Mouse (Mus musculus): ENCODE measurements around the gene Psg22.
"Not testable (repeated sequence)": the region's sequence is repeated elsewhere in the genome, so short reads cannot be mapped to it uniquely, and the experiment has no call there.

Psg22 gene

DNA sequence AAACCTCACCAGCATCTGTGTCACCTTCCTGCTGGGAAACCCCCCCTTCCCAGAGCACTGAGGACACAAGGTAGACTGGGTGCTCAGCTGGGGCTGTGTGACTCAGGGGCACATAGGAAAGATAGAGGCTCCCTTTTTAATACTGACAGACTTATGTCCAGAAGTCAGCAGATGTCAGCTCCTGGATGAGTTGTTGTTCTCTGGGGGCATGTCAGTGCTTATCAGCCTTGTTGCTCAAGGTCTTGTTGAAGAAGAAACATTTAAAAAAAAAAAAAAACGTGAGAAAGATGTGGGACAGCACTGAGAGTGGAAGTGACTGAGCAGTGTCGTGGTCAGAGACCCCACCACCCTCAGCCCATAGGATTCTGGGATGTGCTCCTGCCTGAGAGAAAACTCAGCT lies at the start of gene Psg22:
TSS of gene Psg22 (plus strand) at position 301 of the 400 bp plus-strand sequence.
- no peak for DNase-seq

DNA sequence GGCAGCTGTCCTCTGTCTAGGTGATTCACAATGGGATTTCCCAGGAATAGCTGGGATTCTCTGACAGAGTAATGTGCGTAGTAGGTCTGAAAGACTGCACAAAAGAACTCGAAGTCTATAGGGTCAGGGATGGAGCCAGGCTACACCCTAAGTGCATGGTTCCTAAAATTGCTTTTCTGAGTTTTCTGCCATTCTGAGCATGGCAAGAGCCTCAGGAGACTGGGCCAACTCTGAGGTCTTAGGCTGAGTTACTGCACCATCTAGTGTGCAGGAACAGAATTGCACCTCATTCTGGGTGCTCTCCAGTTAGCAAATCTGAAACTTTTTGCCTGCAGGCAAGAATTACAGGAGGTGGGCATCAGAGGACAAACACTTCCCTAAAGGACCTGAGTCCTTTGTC lies 38.1 kb upstream of the Psg22 start:
- DNase-seq, result peak; percentile 24

DNA sequence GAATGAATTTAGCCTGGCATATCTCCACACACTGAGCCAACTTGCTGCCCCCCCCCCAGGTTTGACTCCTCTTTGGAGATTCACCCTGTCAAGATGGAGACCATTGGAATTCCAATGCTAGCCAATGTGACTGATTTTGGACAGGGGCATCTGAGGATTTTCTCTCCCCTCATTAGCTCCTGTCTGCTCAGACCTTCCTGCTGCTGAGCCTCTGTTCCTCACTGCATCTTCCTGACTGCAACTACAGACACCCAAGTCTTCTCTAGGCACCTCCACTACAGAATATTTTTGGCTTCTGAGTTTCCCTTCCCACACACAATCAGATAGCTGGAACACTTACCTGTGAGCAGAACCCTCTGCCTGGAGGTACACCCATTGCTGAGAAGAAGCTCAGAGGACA lies 32.3 kb upstream of the Psg22 start:
- DNase-seq, result no peak

DNA sequence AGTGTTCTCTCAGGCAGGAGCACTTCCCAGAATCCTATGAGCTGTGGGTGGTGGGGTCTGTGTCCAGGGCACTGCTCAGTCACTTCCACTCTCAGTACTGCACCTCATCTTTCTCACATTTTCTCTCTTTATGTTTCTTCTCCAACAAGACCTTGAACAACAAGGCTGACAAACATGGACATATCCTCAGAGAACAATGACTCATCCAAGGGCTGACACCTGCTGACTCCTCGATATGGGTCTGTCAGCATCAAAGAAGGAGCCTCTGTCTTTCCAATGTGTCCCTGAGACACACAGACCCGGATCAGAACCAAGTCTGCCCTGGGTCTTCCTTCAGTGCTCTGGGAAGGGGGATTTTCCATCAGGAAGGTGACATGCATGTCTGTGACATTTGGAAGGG lies 31.8 kb upstream of the Psg22 start, which contains the start of gene Psg20:
TSS of gene Psg20 (minus strand) at position 101 of the 400 bp plus-strand sequence.
- DNase-seq, result no peak

DNA sequence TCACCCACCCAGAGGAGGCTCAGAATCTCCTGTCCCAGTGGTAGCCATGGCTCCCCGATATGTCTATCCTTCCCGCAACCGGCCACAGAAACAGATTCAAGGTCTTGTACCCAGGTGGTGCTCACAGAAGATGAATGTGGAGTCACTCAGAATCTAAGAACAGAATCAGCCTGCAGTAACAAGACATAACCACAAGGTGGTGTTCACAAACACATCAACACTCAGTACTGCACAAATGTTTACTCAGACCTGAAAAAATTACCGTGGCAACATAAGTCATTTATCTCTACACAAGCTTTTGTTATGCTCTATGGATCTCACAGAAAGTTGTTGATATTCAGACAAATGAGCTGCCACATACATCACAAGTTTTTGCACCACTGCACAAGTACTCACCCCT lies 7.6 kb upstream of the Psg22 start:
- not testable (repeated sequence) for DNase-seq

DNA sequence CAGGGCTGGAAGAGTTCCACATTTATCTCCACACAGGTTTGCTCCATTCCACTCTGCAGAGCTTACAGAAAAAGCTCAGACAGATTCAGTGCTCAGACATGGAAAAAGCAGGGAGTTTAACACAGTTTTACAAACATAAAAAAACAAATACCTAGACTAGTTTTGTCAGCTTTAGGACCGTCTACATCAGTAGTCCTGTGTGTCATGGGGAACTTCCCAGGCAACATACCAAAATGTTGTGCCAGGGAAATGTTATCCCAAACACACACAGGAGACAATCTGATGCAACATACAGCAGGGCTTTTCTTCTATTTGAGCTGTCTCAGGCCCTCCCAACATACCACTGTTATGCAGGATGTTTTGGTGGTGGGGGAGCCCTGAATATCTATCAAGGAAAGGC lies 7.0 kb upstream of the Psg22 start:
- no peak for DNase-seq

DNA sequence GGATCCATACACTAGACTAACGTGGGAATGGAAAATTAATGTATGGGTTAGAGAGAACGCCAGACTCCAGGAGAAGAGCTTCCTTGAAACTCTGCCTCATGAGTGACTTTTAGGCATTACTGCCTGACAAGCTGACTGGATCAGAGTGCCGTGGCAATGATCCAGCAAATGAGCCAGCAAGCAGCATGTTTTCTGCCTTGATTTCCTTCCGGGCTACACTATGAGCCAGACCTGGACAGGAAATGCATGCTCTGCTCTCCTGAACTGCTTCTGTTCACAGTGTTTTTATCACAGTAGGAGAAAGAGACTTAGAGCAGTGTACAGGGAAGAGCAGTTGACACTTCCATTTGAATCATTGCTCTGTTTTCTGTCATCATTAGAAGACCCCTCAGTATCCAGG lies 2.3 kb upstream of the Psg22 start:
- DNase-seq, result peak; percentile 4

DNA sequence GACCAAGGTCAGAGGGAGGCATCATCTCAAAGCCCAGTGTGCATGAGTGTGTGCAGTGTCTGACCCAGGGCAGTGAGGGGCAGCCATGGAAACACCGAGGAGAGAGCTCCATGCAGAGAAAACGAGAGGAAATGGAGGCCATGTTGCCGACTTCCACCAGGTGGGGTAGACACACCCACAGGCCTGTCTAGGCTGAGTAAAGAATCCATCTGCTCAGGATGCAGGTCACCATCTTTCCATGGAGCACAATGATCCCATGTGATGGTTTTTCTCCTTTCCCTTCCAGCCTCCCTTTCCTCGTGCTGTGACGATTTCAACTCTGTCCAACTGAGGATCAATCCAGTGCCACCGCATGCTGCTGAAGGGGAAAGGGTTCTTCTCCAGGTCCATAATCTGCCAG lies 6.1 kb downstream of the Psg22 start:
- DNase-seq, result no peak

DNA sequence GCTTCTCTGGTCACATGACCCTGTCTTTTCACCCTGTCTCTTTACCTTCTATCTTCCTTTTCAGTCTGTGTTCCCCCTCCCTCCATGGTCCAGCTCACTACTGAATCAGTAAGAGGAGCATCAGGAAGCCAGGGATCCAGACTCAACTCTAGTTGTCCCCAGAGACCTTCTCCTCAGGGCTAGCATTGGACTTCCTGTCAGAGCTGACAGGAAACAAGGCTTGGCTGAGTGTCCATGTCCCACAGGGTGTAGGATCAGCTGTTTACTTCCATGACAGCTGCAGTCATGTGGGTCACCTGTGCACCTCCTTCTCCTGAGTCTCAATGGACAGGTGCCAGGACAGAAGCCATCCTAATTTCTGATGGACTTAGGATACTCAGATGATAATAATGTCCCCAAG lies 8.0 kb downstream of the Psg22 start:
- not testable (repeated sequence) for DNase-seq

DNA sequence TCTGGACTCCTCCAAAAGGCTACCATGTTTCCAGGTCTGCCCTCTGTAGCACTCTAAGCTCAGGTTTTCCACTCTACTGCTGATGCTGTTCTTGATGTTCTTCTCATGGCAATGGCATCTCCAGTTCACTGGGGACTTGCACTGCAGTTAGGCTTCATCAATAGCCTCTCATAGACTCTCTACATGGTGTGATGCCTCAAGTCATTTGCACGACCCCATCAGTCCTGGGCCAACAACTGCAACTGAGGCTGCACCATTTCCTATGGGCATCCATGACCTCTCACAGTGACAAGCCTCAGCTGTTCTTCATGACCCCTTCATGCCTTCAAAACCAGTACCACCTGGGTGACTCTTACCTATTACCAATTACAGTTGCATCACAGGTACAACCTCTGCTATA lies 10.5 kb downstream of the Psg22 start:
- DNase-seq, result no peak

DNA sequence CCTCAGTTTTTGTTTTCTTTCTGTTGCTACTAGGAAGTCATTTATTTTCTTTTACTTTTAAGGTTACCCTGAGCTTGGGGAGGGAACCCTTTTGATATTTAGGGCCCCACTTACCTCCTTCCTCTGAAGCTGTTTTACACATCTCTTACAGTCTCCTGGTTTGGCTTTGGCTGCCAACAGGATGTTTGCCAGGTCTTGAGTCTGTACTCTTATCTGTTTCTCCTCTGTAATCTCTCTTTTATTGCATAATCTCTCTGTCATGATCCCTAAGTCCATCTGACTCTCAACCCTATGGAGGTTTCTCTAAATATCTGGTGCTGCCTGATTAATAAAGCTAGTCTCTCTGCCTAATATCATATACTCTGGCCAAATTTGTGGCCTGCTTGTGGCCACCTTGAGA lies 15.2 kb downstream of the Psg22 start:
- DNase-seq, result no peak

DNA sequence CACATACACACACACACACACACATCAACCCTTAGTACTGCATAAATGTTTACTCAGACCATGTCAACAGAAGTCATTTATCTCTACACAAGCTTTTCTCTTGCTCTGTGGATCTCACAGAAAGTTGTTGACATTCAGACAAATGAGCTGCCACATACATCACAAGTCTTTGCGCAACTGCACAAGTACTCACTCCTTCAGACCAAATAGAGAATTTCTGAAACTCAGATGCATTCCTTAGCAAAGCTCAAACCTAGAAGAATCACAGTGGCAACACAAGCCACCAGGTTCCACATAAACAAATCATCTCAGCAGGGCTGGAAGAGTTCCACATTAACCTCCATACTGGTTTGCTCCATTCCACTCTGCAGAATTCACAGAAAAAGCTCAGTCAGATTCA lies 16.6 kb downstream of the Psg22 start:
- DNase-seq, result no peak

DNA sequence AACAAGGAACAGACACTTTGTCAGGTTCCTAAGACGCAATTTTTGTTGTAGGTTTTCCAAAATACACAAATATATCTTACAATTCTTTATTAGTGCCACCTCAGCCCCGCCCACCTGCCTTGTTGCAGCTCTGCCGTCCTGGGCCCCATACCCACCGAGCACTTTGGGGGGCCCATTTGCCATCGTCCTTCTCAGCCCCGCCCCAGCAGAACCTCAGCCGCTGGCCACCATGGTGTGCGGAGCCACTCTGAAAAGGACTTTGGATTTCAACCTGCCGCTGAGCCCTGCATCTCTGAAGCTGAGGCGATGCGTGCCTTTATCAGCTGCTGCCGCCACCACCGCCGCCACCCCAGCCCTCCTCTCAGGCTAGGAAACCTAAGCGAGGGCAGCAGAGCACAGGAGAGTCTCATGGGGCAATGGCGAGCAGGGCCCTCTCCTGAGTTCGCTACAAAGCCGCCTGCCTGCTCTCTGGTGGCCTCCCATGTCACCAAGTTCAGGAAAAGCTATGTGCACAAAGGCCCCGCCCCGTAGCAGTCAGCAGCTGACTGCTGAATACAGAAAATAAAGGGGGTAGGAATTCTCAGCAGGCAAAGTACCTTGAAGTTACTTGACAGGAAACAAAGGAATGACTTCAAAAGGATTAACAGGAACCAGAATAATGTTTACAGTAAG lies 28.4 kb downstream of the Psg22 start:
- peak; percentile 6 for DNase-seq

DNA sequence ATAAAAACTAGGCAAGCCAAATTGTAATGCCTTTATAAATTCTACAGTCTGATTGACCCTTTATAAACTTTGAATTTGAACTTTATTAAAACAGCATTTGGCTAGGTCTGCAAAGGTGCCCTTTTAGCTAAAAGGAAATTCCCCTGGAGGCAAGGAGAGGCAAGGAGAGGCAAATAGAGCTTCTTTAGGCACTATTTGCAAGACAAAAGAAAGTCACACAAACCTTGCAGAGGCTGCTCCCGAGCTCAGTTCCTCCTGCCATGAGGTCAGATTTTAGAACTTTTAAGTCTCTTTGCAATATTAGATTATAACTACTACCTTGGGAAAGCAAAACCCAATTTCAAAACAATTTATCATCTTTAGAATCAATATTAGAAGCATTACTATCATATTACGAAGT lies 29.5 kb downstream of the Psg22 start:
- DNase-seq, result not testable (repeated sequence)

DNA sequence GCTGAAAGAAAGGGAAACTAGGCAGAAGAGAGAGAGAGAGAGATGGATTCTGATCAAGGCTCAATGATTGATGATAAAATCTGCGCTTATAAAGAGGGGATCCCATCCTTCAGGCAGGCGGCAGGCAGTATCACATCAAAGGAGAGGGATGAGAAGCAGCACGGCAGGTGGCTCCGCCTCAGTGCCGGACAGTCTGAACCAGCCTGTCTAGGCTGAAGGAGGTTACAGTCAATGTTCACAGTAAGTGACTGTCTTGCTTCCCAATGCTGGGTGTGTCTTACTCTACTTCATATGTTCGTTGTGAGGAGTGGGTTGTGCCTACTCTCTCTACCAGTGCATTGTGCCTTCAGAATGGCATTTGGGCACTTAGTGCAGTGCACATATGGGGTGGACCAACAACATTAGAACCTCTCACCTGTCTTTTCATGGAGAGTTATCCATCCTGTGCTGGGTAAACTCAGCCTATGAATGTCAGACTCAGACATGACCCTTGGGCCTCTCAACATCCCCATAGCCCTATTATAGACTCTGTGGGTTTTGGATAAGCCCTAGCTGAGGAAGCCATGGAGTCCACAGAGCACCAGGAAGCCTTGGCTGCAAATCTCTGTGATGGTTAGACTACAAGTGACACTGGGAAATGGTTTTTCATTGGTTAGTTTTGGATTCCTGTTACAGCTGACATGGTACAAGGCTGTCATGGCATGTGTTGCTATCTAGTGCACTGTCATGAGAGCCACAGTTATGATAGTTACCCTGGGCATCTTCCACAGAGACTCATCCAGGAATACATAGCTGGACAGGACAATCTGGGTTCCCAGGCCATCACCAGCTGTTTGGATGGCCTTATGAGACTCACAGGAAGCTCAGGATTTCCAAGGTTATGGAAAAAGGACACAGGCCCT lies 31.4 kb downstream of the Psg22 start:
- no peak for DNase-seq

DNA sequence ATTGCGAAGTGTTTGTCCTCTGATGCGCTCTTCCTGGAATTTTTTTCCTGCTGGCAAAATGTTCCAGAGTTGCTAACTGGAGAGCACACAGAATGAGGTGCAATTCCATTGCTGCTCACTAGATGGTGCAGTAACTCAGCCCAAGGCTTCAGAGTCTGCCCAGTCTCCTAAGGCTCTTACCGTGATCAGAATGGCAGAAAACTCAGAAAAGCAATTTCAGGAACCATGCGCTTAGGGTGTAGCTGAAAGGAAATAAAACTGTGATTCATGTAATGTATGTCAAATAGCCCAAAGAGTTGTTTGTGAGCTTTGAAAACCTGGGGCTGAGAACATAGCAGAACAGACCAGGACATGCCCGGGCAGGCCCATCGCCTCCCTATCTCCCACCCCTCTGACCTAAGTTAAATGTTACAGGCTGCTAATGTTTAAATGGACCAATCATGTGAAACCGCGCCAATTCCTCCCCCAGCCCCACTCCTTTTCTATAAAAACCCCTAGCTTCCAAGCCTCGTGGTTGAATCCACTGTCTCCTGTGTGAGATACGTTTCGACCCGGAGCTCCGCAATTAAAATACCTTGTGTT lies 32.1 kb downstream of the Psg22 start:
- peak; percentile 64 for DNase-seq

DNA sequence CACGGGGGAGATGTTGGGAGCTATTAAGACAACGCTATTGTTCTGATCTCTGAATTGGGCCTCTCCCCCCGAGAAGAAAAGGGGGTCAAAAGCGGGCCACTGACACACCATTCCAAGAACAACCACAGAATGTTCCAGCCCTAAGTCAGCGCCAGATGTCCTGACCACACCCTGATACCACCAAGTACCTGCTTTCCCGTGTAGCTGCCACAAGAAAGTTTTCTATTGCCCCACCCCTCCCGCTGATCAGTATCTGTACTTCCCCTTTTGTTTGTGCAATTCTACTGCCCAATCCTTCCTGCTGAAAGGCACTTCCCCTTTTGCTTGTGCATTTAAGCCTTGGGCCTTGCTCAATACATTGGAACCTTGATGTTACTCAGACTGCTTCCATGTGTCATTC lies 42.3 kb downstream of the Psg22 start:
- DNase-seq, result not testable (repeated sequence)

DNA sequence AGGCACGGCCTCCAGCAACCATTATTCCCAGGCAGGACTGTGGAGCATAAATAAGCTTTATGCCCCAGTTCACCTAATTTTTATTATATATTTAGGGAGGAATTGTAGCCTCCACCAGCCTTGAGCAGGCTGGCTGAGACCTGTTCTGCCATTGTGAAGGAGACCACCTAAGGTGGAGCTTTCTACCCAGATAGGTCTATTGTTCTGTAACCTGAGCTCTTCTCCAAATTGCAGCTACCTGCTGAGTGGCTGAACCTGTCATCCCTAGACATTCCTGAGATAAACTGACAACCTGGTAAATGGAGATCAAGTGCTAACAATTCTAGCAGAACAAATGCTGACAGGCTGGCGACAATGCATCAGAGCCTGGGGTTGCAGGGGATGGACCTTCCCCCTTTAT lies 45.0 kb downstream of the Psg22 start:
- DNase-seq, result not testable (repeated sequence)
